ENCODE assay signal across 30 mouse cellular contexts in the genomic region with DNA sequence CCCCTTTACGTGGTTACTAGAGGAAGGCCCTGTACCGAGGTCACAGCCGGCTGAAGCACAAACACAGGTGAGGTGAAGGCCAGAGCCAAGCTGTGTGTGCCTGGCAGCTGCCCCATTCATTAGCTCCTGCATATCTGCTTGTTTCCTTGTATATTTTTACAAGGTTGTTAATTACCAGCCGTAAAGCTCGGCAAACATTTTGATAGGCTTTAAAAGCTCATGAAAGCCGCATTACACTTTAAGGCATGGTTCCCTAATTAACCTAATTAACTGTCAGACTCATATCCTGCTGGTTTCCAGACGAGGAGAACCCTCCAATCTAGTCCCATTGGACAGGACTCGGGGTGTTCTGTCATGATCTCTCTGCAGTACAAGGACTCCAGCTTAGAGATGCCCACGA. TPM values are rescaled to one million over a fixed set of nuclear protein-coding genes. Genes with fewer than 3 reads are reported as not detected.
DNase-seq lines count a peak whose midpoint lies in the region; ATAC-seq lines count a peak whose summit lies in the region.
"Had no signal": no experiment of that assay in that cellular context is flagged by ENCODE, and none has a peak within 500 bp of the region (broad histone marks: within the 10 kb centered on the region; RNA-seq: fewer than 3 reads in every experiment).

No protein-coding gene starts in this region.

- no peaks in the 10 kb centered on the region for H3K36me3 ChIP-seq in hindbrain, embryonic 16.5 days (ENCODE audit: control insufficient read depth, insufficient read depth, low read length)
- H3K36me3 ChIP-seq in hindbrain, embryonic 14.5 days (replicated peaks; ENCODE audit: control insufficient read depth, insufficient read depth): no peaks in the 10 kb centered on the region
- no peaks in the 10 kb centered on the region for H3K36me3 ChIP-seq in limb, embryonic 13.5 days
- no peaks in the 10 kb centered on the region for H3K36me3 ChIP-seq in liver, embryonic 11.5 days (ENCODE audit: control insufficient read depth, insufficient read depth, low read length)
- H3K36me3 ChIP-seq: embryonic facial prominence, embryonic 10.5 days; embryonic facial prominence, embryonic 13.5 days; forebrain, embryonic 12.5 days; heart, embryonic 13.5 days; hindbrain, embryonic 15.5 days; intestine, embryonic 15.5 days had no signal

- no peak overlapping the region for H3K4me2 ChIP-seq in hindbrain, embryonic 16.5 days (ENCODE audit: low read length)
- H3K4me2 ChIP-seq in hindbrain, embryonic 14.5 days (replicated peaks): no peak overlapping the region
- H3K4me2 ChIP-seq in limb, embryonic 13.5 days (replicated peaks): peak overlapping the region; percentile 43
- no peak overlapping the region for H3K4me2 ChIP-seq in liver, embryonic 11.5 days
- H3K4me2 ChIP-seq: embryonic facial prominence, embryonic 13.5 days; forebrain, embryonic 12.5 days; heart, embryonic 13.5 days; hindbrain, embryonic 15.5 days; intestine, embryonic 15.5 days had no signal

- no peaks in the 10 kb centered on the region for H3K27me3 ChIP-seq in hindbrain, embryonic 16.5 days (replicated peaks; ENCODE audit: control insufficient read depth, insufficient read depth, low read length)
- no peaks in the 10 kb centered on the region for H3K27me3 ChIP-seq in hindbrain, embryonic 14.5 days (ENCODE audit: control insufficient read depth, insufficient read depth, low read length)
- H3K27me3 ChIP-seq in limb, embryonic 13.5 days: no peaks in the 10 kb centered on the region
- H3K27me3 ChIP-seq in liver, embryonic 11.5 days (replicated peaks; ENCODE audit: control insufficient read depth, insufficient read depth, low read length): no peaks in the 10 kb centered on the region
- H3K27me3 ChIP-seq: embryonic facial prominence, embryonic 13.5 days; forebrain, embryonic 12.5 days; heart, embryonic 13.5 days; hindbrain, embryonic 15.5 days; intestine, embryonic 15.5 days had no signal

- 48% methylated on average over 9 of the region's 9 CpGs for WGBS in hindbrain, embryonic 16.5 days
- 66% methylated on average over 9 of the region's 9 CpGs for WGBS in hindbrain, embryonic 14.5 days
- 19% methylated on average over 9 of the region's 9 CpGs for WGBS in limb, embryonic 13.5 days
- whole genome bisulfite sequencing in liver, embryonic 11.5 days: 64% methylated on average over 9 of the region's 9 CpGs

- DNase-seq in hindbrain, embryonic 14.5 days (ENCODE audit: low spot score): no peak
- peak; percentile 55 for DNase-seq in retina, postnatal 1 day
- no peak for DNase-seq in retina, embryonic 14.5 days (ENCODE audit: low spot score)
- no peak for DNase-seq in liver, embryonic 11.5 days (ENCODE audit: low spot score)
- DNase-seq: adrenal gland, postnatal 14 days; cerebellum, adult 11-12 months; cerebellum, adult 8-10 months; cerebellum, postnatal 10 days; cerebellum, postnatal 36 days; forebrain, postnatal 0 days; gastrocnemius, postnatal 25 days; heart, adult 18-20 months; heart, postnatal 14 days; heart, postnatal 4 days had no signal

- no peak overlapping the region for H3K4me3 ChIP-seq in hindbrain, embryonic 16.5 days (ENCODE audit: low read length)
- H3K4me3 ChIP-seq in hindbrain, embryonic 14.5 days (replicated peaks; ENCODE audit: low read length): no peak overlapping the region
- peak overlapping the region; percentile 16; the same call in 1 of the 2 replicates for H3K4me3 ChIP-seq in limb, embryonic 13.5 days
- no peak overlapping the region for H3K4me3 ChIP-seq in liver, embryonic 11.5 days (ENCODE audit: low read depth, low read length)
- H3K4me3 ChIP-seq: embryonic facial prominence, embryonic 10.5 days; embryonic facial prominence, embryonic 13.5 days; erythroblast, embryonic 14.5 days; forebrain, embryonic 12.5 days; heart, embryonic 13.5 days; hindbrain, embryonic 15.5 days; intestine, embryonic 15.5 days had no signal

- H3K4me1 ChIP-seq in hindbrain, embryonic 16.5 days (ENCODE audit: control insufficient read depth, insufficient read depth, low read depth, low read length): peaks cover 7% of the 10 kb centered on the region; the same call in 1 of the 2 replicates
- no peaks in the 10 kb centered on the region for H3K4me1 ChIP-seq in hindbrain, embryonic 14.5 days (replicated peaks; ENCODE audit: control insufficient read depth, insufficient read depth, low read length)
- H3K4me1 ChIP-seq in limb, embryonic 13.5 days: peaks cover 56% of the 10 kb centered on the region
- no peaks in the 10 kb centered on the region for H3K4me1 ChIP-seq in liver, embryonic 11.5 days (replicated peaks; ENCODE audit: control insufficient read depth, insufficient read depth, low read length)
- H3K4me1 ChIP-seq: embryonic facial prominence, embryonic 13.5 days had no signal

- H3K9ac ChIP-seq in hindbrain, embryonic 16.5 days (ENCODE audit: low read depth, low read length): no peak overlapping the region
- H3K9ac ChIP-seq in hindbrain, embryonic 14.5 days: no peak overlapping the region
- no peak overlapping the region for H3K9ac ChIP-seq in limb, embryonic 13.5 days
- no peak overlapping the region for H3K9ac ChIP-seq in liver, embryonic 11.5 days (ENCODE audit: low read depth, low read length)
- H3K9ac ChIP-seq: embryonic facial prominence, embryonic 13.5 days; forebrain, embryonic 12.5 days; forebrain, postnatal 0 days; heart, embryonic 13.5 days; hindbrain, embryonic 15.5 days; intestine, embryonic 15.5 days had no signal

- H3K9me3 ChIP-seq in hindbrain, embryonic 16.5 days (ENCODE audit: control insufficient read depth, low read length): no peaks in the 10 kb centered on the region
- no peaks in the 10 kb centered on the region for H3K9me3 ChIP-seq in hindbrain, embryonic 14.5 days (ENCODE audit: control insufficient read depth, low read length)
- H3K9me3 ChIP-seq in limb, embryonic 13.5 days: no peaks in the 10 kb centered on the region
- H3K9me3 ChIP-seq in liver, embryonic 11.5 days (ENCODE audit: control insufficient read depth, low read length): no peaks in the 10 kb centered on the region
- H3K9me3 ChIP-seq: embryonic facial prominence, embryonic 10.5 days; embryonic facial prominence, embryonic 13.5 days; forebrain, embryonic 12.5 days; heart, embryonic 13.5 days; hindbrain, embryonic 15.5 days; intestine, embryonic 15.5 days had no signal

- 0 out of 2 replicates have a peak, but pooled peaks have one; percentile 30 for ATAC-seq in hindbrain, embryonic 16.5 days
- ATAC-seq in hindbrain, embryonic 14.5 days (ENCODE audit: low FRiP score): no peak
- no peak for ATAC-seq in limb, embryonic 13.5 days (ENCODE audit: low FRiP score, low read depth)
- no peak for ATAC-seq in liver, embryonic 11.5 days (replicated peaks; ENCODE audit: low FRiP score)
- ATAC-seq: forebrain, postnatal 0 days; intestine, embryonic 15.5 days had no signal

- H3K27ac ChIP-seq in hindbrain, embryonic 16.5 days (ENCODE audit: low read depth, low read length): no peak overlapping the region
- H3K27ac ChIP-seq in hindbrain, embryonic 14.5 days: no peak overlapping the region
- no peak overlapping the region for H3K27ac ChIP-seq in limb, embryonic 13.5 days
- no peak overlapping the region for H3K27ac ChIP-seq in liver, embryonic 11.5 days (ENCODE audit: low read depth, low read length)
- H3K27ac ChIP-seq: embryonic facial prominence, embryonic 10.5 days; embryonic facial prominence, embryonic 13.5 days; forebrain, embryonic 12.5 days; heart, embryonic 13.5 days; hindbrain, embryonic 15.5 days; intestine, embryonic 15.5 days had no signal

RNA-seq across cellular contexts. Expression of gene Gm14214, which starts 34.9 kb away (rescaled TPM):
- not detected in 2 replicates for polyA plus RNA-seq in hindbrain, embryonic 16.5 days (2015; fragmentation: Nextera tagmentation; extraction: Ambion mirVana)
- not detected in 2 replicates for polyA plus RNA-seq in hindbrain, embryonic 14.5 days (2014; fragmentation: Nextera tagmentation; extraction: Ambion mirVana)
- not detected in 2 replicates for polyA plus RNA-seq in limb, embryonic 13.5 days (2015; fragmentation: Nextera tagmentation; extraction: Ambion mirVana)
- polyA plus RNA-seq in liver, embryonic 11.5 days (2014; fragmentation: Nextera tagmentation; extraction: Ambion mirVana): not detected in 2 replicates
- polyA plus RNA-seq: adrenal gland, adult 2 months; C2C12; CD4-positive, CD25-positive, alpha-beta regulatory T cell, adult 4 months; cortical plate, adult 2 months; embryonic facial prominence, embryonic 10.5 days; embryonic facial prominence, embryonic 13.5 days; erythroblast, embryonic 14.5 days; forebrain, embryonic 12.5 days; forebrain, postnatal 0 days; gonadal fat pad, adult 2 months; heart, embryonic 13.5 days; heart, embryonic 16.5 days; hindbrain, embryonic 11.5 days; hindbrain, embryonic 15.5 days; intestine, embryonic 15.5 days had no signal

RNA-seq across cellular contexts. Expression of gene Raly, which starts 55.9 kb away (rescaled TPM):
- 22.8 and 23.4 TPM in 2 replicates for polyA plus RNA-seq in hindbrain, embryonic 16.5 days (2015; fragmentation: Nextera tagmentation; extraction: Ambion mirVana)
- polyA plus RNA-seq in hindbrain, embryonic 14.5 days (2014; fragmentation: Nextera tagmentation; extraction: Ambion mirVana): 36.2 and 41.0 TPM in 2 replicates
- polyA plus RNA-seq in limb, embryonic 13.5 days (2015; fragmentation: Nextera tagmentation; extraction: Ambion mirVana): 41.7 and 46.9 TPM in 2 replicates
- polyA plus RNA-seq in liver, embryonic 11.5 days (2014; fragmentation: Nextera tagmentation; extraction: Ambion mirVana): 59.5 and 66.2 TPM in 2 replicates

RNA-seq across cellular contexts. Expression of gene a, which starts 56.2 kb away (rescaled TPM):
- 1.0 and 1.1 TPM in 2 replicates for polyA plus RNA-seq in hindbrain, embryonic 16.5 days (2015; fragmentation: Nextera tagmentation; extraction: Ambion mirVana)
- 0.93 and 1.3 TPM in 2 replicates for polyA plus RNA-seq in hindbrain, embryonic 14.5 days (2014; fragmentation: Nextera tagmentation; extraction: Ambion mirVana)
- polyA plus RNA-seq in limb, embryonic 13.5 days (2015; fragmentation: Nextera tagmentation; extraction: Ambion mirVana): 10.9 and 12.0 TPM in 2 replicates
- 0.62 TPM in 1 of 2 replicates, not detected in the other for polyA plus RNA-seq in liver, embryonic 11.5 days (2014; fragmentation: Nextera tagmentation; extraction: Ambion mirVana)
- polyA plus RNA-seq: C2C12; CD4-positive, CD25-positive, alpha-beta regulatory T cell, adult 4 months; erythroblast, embryonic 14.5 days had no signal
